Mouse (Mus musculus): Measurements from ENCODE around the gene Psg17. TPM values are rescaled to one million over a fixed set of nuclear protein-coding genes. Genes with fewer than 3 reads are reported as not detected.
A peak's percentile ranks its signal among the peaks of the same experiment; 100 is the strongest.
"Not testable (repeated sequence)": the region's sequence is repeated elsewhere in the genome, so short reads cannot be mapped to it uniquely, and the experiment has no call there.

The Psg17 gene
- polyA plus RNA-seq, 1 experiment from 2014 or later: 0.08 TPM

- Histone ChIP-seq H3K9me3 (no peaks in the 10 kb centered on the region), H3K27me3 (replicated peaks) (no peaks in the 10 kb centered on the region), H3K36me3 (no peaks in the 10 kb centered on the region), H3K4me1 (peaks cover 4% of the 10 kb centered on the region; the same call in 1 of the 2 replicates), H3K27ac (no peak overlapping the region), H3K4me3 (replicated peaks) (no peak overlapping the region), H3K4me2 (no peak overlapping the region), H3K9ac (no peak overlapping the region)
- ATAC-seq (ENCODE audit: insufficient read depth, low FRiP score, low read depth): no peak
- WGBS: 62% methylated on average over 9 of the region's 9 CpGs
These were observed 7.2 kb upstream of the Psg17 start for GRCm38 (mm10) chr7:18828592-18828991.

GRCm38 (mm10) chr7:18827792-18828546 lies 6.6 kb upstream of the Psg17 start:
- Histone ChIP-seq H3K9me3 (no peaks in the 10 kb centered on the region), H3K9ac (no peak overlapping the region), H3K4me3 (replicated peaks) (no peak overlapping the region), H3K4me2 (0 out of 2 replicates have a peak overlapping the region, but pooled peaks have one; percentile 10), H3K27ac (no peak overlapping the region), H3K27me3 (replicated peaks) (no peaks in the 10 kb centered on the region), H3K36me3 (no peaks in the 10 kb centered on the region), H3K4me1 (peaks cover 4% of the 10 kb centered on the region; the same call in 1 of the 2 replicates)
- WGBS: 57% methylated on average over 26 of the region's 26 CpGs
- peak; percentile 42; the same call in 1 of the 2 replicates for ATAC-seq (ENCODE audit: insufficient read depth, low FRiP score, low read depth)

DNA sequence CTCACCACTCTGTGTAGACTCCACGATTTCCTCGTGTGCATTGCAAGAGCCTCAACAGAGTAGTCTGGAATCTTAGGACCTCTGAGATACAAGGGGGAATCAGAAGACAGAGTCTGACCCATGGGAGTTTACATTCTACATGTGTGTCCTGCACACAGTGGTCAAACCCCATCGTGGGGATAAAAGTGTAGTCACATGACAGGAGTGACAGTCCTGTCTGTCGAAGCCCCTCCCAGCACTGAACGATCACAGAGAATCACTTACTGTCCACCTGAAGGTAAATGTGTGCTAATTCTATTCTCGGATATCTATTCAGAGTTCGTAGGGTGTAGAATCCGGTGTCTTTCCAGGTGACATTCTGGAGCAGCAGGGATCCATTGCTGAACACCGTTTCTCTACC lies 3.1 kb downstream of the Psg17 start:
- Histone ChIP-seq H3K36me3 (no peaks in the 10 kb centered on the region), H3K4me3 (replicated peaks) (no peak overlapping the region), H3K27ac (no peak overlapping the region), H3K9me3 (no peaks in the 10 kb centered on the region), H3K27me3 (replicated peaks) (no peaks in the 10 kb centered on the region), H3K4me2 (no peak overlapping the region), H3K9ac (no peak overlapping the region), H3K4me1 (no peaks in the 10 kb centered on the region)
- WGBS: 76% methylated on average over 9 of the region's 9 CpGs
- no peak for ATAC-seq (ENCODE audit: insufficient read depth, low FRiP score, low read depth)

DNA sequence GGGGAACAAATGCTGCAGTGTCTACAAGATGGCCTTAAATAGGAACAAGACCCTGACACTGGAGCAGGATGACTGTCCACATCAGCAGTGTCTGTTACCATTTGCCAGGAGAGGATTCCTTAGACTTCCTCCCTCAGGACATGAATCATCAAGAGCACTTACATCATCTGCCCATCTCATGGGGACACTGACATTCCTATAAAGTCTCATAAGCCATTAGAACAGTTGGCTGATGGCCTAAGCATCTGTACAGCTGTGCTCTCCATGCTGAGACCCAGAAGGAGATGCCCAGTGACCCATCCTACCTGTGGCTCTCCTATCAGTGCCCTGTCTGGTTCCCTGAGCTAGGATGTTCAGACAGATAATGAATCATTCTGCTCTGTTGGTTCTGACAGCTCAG lies 17.9 kb downstream of the Psg17 start:
- no peak overlapping the region for H3K9ac ChIP-seq
- no peaks in the 10 kb centered on the region for H3K4me1 ChIP-seq

GRCm38 (mm10) chr7:18799129-18799528 lies 22.3 kb downstream of the Psg17 start:
- ATAC-seq (ENCODE audit: insufficient read depth, low FRiP score, low read depth): no peak
- no peak overlapping the region for H3K4me2 ChIP-seq
- H3K27ac ChIP-seq: no peak overlapping the region
- no peak overlapping the region for H3K4me3 ChIP-seq (replicated peaks)
- no peaks in the 10 kb centered on the region for H3K4me1 ChIP-seq
- H3K9ac ChIP-seq: no peak overlapping the region
- 35% methylated on average over 3 of the region's 3 CpGs for WGBS
- no peaks in the 10 kb centered on the region for H3K9me3 ChIP-seq
- no peaks in the 10 kb centered on the region for H3K36me3 ChIP-seq
- H3K27me3 ChIP-seq (replicated peaks): no peaks in the 10 kb centered on the region

More for the DNA sequence above, 17.9 kb downstream of the Psg17 start:
- Histone ChIP-seq H3K9me3 (no peaks in the 10 kb centered on the region), H3K27me3 (replicated peaks) (no peaks in the 10 kb centered on the region), H3K27ac (no peak overlapping the region), H3K4me3 (replicated peaks) (no peak overlapping the region), H3K36me3 (no peaks in the 10 kb centered on the region), H3K4me2 (no peak overlapping the region)
- ATAC-seq (ENCODE audit: insufficient read depth, low FRiP score, low read depth): no peak

DNA sequence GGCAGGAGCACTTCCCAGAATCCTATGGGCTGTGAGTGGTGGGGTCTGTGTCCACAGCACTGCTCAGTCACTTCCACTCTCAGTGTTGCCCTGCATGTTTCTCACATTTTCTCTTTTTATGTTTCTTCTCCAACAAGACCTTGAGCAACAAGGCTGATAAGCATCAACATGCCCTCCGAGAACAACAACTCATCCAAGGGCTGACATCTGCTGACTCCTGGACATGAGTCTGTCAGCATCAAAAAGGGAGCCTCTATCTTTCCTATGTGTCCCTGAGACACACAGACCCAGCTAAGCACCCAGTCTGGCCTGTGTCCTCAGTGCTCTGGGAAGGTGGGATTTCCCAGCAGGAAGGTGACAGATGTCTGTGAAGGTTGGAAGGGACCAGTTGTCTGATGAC lies 23.0 kb downstream of the Psg17 start, which contains the start of gene Psg19:
TSS of gene Psg19 (minus strand) at position 101 of the 400 bp plus-strand sequence.
- WGBS: 83% methylated on average over 1 of the region's 1 CpGs
- H3K4me2 ChIP-seq: no peak within 1 kb of the TSS
- ATAC-seq (ENCODE audit: insufficient read depth, low FRiP score, low read depth): no peak
- H3K9ac ChIP-seq: no peak within 1 kb of the TSS
- no peak within 1 kb of the TSS for H3K4me3 ChIP-seq (replicated peaks)
- no peaks in the 10 kb centered on the region for H3K9me3 ChIP-seq
- no peaks in the 10 kb centered on the region for H3K27me3 ChIP-seq (replicated peaks)
- no peaks in the 10 kb centered on the region for H3K4me1 ChIP-seq
- H3K27ac ChIP-seq: no peak within 1 kb of the TSS
- H3K36me3 ChIP-seq: no peaks in the 10 kb centered on the region

DNA sequence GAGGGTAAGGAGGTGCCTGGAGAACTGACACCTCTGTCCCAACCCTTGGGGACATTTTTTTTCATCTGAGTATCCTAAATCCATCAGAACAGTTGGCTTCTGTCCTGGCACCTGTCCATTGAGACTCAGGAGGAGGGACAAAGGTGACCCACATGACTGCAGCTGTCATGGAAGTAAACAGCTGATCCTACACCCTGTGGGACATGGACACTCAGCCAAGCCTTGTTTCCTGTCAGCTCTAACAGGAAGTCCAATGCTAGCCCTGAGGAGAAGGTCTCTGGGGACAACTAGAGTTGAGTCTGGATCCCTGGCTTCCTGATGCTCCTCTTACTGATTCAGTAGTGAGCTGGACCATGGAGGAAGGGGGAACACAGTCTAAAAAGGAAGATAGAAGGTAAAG lies 30.7 kb downstream of the Psg17 start:
- H3K9me3 ChIP-seq; H3K27me3 ChIP-seq (replicated peaks); H3K9ac ChIP-seq; H3K36me3 ChIP-seq; ATAC-seq (ENCODE audit: insufficient read depth, low FRiP score, low read depth); H3K4me2 ChIP-seq; H3K27ac ChIP-seq; H3K4me3 ChIP-seq (replicated peaks); H3K4me1 ChIP-seq: not testable (repeated sequence)

- not testable (repeated sequence) for H3K4me2 ChIP-seq; H3K9ac ChIP-seq; H3K4me1 ChIP-seq; ATAC-seq (ENCODE audit: insufficient read depth, low FRiP score, low read depth); H3K36me3 ChIP-seq; H3K4me3 ChIP-seq (replicated peaks); H3K27ac ChIP-seq; H3K27me3 ChIP-seq (replicated peaks); H3K9me3 ChIP-seq
- 43% methylated on average over 2 of the region's 2 CpGs for WGBS
These were observed 40.1 kb downstream of the Psg17 start for GRCm38 (mm10) chr7:18781301-18781700.

- Histone ChIP-seq H3K9me3 (no peaks in the 10 kb centered on the region), H3K27me3 (replicated peaks) (no peaks in the 10 kb centered on the region), H3K4me3 (replicated peaks) (no peak overlapping the region), H3K4me2 (no peak overlapping the region), H3K27ac (no peak overlapping the region), H3K9ac (no peak overlapping the region), H3K4me1 (no peaks in the 10 kb centered on the region), H3K36me3 (no peaks in the 10 kb centered on the region)
- no peak; the same call in 1 of the 2 replicates for ATAC-seq (ENCODE audit: insufficient read depth, low FRiP score, low read depth)
These were observed 42.0 kb downstream of the Psg17 start for GRCm38 (mm10) chr7:18779337-18779781.

Other genes with a start within 250 kb of the Psg17 start
- gene Psg23, start 205.1 kb downstream of the Psg17 start, polyA plus RNA-seq (2015; fragmentation: Nextera tagmentation; extraction: Ambion mirVana): not detected in 2 replicates
- not detected in 2 replicates for gene Psg21, start 164.9 kb downstream of the Psg17 start, polyA plus RNA-seq (2015; fragmentation: Nextera tagmentation; extraction: Ambion mirVana)
- not detected in 2 replicates for gene Psg20, start 135.4 kb downstream of the Psg17 start, polyA plus RNA-seq (2015; fragmentation: Nextera tagmentation; extraction: Ambion mirVana)
- gene Psg22, start 103.5 kb downstream of the Psg17 start, polyA plus RNA-seq (2015; fragmentation: Nextera tagmentation; extraction: Ambion mirVana): not detected in 2 replicates
- not detected in 2 replicates for gene Psg19, start 23.1 kb downstream of the Psg17 start, polyA plus RNA-seq (2015; fragmentation: Nextera tagmentation; extraction: Ambion mirVana)
- gene Mill2, start 18.4 kb upstream of the Psg17 start, polyA plus RNA-seq (2015; fragmentation: Nextera tagmentation; extraction: Ambion mirVana): 1.2 and 1.5 TPM in 2 replicates
- 58.2 and 79.2 TPM in 2 replicates for gene Pglyrp1, start 49.7 kb upstream of the Psg17 start, polyA plus RNA-seq (2015; fragmentation: Nextera tagmentation; extraction: Ambion mirVana)
- gene Ccdc61, start 88.8 kb upstream of the Psg17 start, polyA plus RNA-seq (2015; fragmentation: Nextera tagmentation; extraction: Ambion mirVana): 26.1 and 29.2 TPM in 2 replicates
- 0.63 TPM in 2 replicates for gene Nova2, start 104.3 kb upstream of the Psg17 start, polyA plus RNA-seq (2015; fragmentation: Nextera tagmentation; extraction: Ambion mirVana)
- not detected in 2 replicates for gene Nanos2, start 165.8 kb upstream of the Psg17 start, polyA plus RNA-seq (2015; fragmentation: Nextera tagmentation; extraction: Ambion mirVana)
- 2.8 and 3.7 TPM in 2 replicates for gene Mypop, start 169.6 kb upstream of the Psg17 start, polyA plus RNA-seq (2015; fragmentation: Nextera tagmentation; extraction: Ambion mirVana)
- 23.5 and 28.0 TPM in 2 replicates for gene Irf2bp1, start 182.4 kb upstream of the Psg17 start, polyA plus RNA-seq (2015; fragmentation: Nextera tagmentation; extraction: Ambion mirVana)
- 30.2 and 32.7 TPM in 2 replicates for gene Foxa3, start 201.9 kb upstream of the Psg17 start, polyA plus RNA-seq (2015; fragmentation: Nextera tagmentation; extraction: Ambion mirVana)
- gene Sympk, start 202.8 kb upstream of the Psg17 start, polyA plus RNA-seq (2015; fragmentation: Nextera tagmentation; extraction: Ambion mirVana): 28.1 and 32.3 TPM in 2 replicates
- gene Rsph6a, start 233.1 kb upstream of the Psg17 start, polyA plus RNA-seq (2015; fragmentation: Nextera tagmentation; extraction: Ambion mirVana): not detected in 2 replicates